Mouse (Mus musculus) adrenal gland, adult 8-10 months (tissue): ENCODE data around the gene Pawr. TPM values are rescaled to one million over a fixed set of nuclear protein-coding genes. Genes with fewer than 3 reads are reported as not detected.

ENCODE experiments used
- DNase-seq: peaks from one replicate; pipeline ENCODE4 v3.0.0; 2022
- total RNA-seq, 4 experiments: library from RNA; stranded (reverse); gene quantifications; 2 replicates each; pipeline ENCODE4 v1.2.4; 2022

Gene Pawr
- total RNA-seq, 4 experiments from 2014 or later, result 8.5 to 10.2 (median 9.2) TPM

GRCm38 (mm10) chr10:108356601-108357187 lies 24.8 kb downstream of the Pawr start:
- DNase-seq, result no peak

GRCm38 (mm10) chr10:108359974-108360373 lies 28.1 kb downstream of the Pawr start:
- DNase-seq, result peak; percentile 29

GRCm38 (mm10) chr10:108360801-108361200 lies 28.9 kb downstream of the Pawr start:
- DNase-seq, result no peak

- no peak for DNase-seq
Measured at GRCm38 (mm10) chr10:108361419-108362155, 29.7 kb downstream of the Pawr start.

- no peak for DNase-seq
Measured at GRCm38 (mm10) chr10:108363932-108364331, 32.0 kb downstream of the Pawr start.

- DNase-seq, result no peak
Measured at GRCm38 (mm10) chr10:108364946-108365719, 33.2 kb downstream of the Pawr start.

GRCm38 (mm10) chr10:108366251-108366650 lies 34.3 kb downstream of the Pawr start:
- DNase-seq, result no peak

GRCm38 (mm10) chr10:108368358-108368757 lies 36.4 kb downstream of the Pawr start:
- DNase-seq, result no peak

- no peak for DNase-seq
Measured at GRCm38 (mm10) chr10:108372258-108372657, 40.3 kb downstream of the Pawr start.

- DNase-seq, result no peak
Measured at GRCm38 (mm10) chr10:108372858-108373257, 40.9 kb downstream of the Pawr start.

- no peak for DNase-seq
Measured at GRCm38 (mm10) chr10:108375796-108376195, 43.9 kb downstream of the Pawr start.

- no peak for DNase-seq
Measured at GRCm38 (mm10) chr10:108376366-108376765, 44.4 kb downstream of the Pawr start.

GRCm38 (mm10) chr10:108377369-108377768 lies 45.4 kb downstream of the Pawr start:
- no peak for DNase-seq

GRCm38 (mm10) chr10:108378062-108378461 lies 46.1 kb downstream of the Pawr start:
- no peak for DNase-seq

GRCm38 (mm10) chr10:108378479-108378878 lies 46.6 kb downstream of the Pawr start:
- DNase-seq, result no peak

GRCm38 (mm10) chr10:108380715-108381114 lies 48.8 kb downstream of the Pawr start:
- no peak for DNase-seq

- no peak for DNase-seq
Measured at GRCm38 (mm10) chr10:108384153-108384769, 52.3 kb downstream of the Pawr start.

GRCm38 (mm10) chr10:108385480-108385955 lies 53.6 kb downstream of the Pawr start:
- no peak for DNase-seq

- no peak for DNase-seq
Measured at GRCm38 (mm10) chr10:108388410-108388915, 56.5 kb downstream of the Pawr start.

- DNase-seq, result no peak
Measured at GRCm38 (mm10) chr10:108389178-108389926, 57.4 kb downstream of the Pawr start.

GRCm38 (mm10) chr10:108389927-108390287 lies 58.0 kb downstream of the Pawr start:
- no peak for DNase-seq

- no peak for DNase-seq
Measured at GRCm38 (mm10) chr10:108391370-108391902, 59.5 kb downstream of the Pawr start.
